Mouse (Mus musculus) kidney, postnatal 36 days (tissue): ENCODE results near the gene Vmn1r40.
A peak's percentile ranks its signal among the peaks of the same experiment; 100 is the strongest.

Experiments
- DNase-seq, 2 experiments: peaks; one replicate each; pipeline ENCODE4 v3.0.0; 2021 to 2022; ENCODE audit warnings: mixed read lengths in 2 of 2

Gene Vmn1r40

DNA sequence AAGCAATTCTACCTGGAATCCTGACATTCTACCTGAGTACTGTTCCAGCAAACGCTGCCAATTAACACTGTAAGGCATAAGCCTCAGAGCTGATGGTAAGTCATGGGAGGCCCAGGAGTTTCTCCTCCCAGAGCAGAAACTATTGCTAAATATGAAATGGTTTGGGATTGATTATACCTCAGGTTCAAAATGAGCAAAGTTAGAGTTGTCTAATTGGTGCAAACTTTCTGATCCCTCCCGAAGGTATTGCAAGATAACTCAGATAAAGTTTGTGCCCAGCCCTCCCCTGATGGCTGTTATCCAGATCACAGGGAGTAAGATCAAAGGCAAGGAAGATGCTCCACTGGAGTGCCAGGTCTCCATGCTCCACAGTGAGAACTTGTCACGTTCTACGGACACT lies at the start of gene Vmn1r40:
Vmn1r40 (plus strand) TSS at position 301 of the 400 bp plus-strand sequence.
- no peak for DNase-seq

DNA sequence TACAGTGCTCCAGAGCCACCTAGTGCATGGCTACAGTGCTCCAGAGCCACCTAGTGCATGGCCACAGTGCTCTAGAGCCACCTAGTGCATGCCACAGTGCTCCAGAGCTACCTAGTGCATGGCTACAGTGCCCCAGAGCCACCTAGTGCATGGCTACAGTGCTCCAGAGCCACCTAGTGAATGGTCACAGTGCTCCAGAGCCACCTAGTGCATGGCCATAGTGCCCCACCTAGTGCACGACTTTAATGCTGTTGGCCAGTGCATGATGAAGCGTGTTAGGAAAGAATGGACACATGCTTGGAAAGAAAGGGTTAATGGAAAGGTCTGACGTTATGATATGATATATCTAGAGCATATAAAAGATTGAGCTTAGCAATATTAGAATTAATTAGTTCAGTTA lies 49.0 kb upstream of the Vmn1r40 start:
- peak in 1 of 2 experiments; percentile 31 for DNase-seq

DNA sequence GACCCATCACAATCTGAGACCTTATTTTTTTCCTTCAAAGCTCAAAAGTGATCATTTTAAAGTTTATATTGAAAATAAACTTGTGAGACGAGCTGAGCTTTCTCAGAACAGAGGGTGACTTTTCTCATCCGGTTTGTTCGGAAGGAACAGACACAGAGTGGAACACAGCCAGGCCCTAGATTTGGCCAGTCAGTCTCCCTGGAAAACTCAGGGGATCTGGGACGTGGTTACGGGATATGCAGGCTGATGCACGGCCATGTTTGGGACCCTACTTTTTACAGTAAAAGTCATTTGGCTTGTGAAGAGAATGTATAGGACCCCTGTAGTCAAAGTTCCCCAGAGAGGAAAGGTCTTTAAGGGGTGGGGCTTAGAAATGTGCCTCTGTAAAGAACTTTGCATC lies 48.4 kb upstream of the Vmn1r40 start:
- no peak for DNase-seq

DNA sequence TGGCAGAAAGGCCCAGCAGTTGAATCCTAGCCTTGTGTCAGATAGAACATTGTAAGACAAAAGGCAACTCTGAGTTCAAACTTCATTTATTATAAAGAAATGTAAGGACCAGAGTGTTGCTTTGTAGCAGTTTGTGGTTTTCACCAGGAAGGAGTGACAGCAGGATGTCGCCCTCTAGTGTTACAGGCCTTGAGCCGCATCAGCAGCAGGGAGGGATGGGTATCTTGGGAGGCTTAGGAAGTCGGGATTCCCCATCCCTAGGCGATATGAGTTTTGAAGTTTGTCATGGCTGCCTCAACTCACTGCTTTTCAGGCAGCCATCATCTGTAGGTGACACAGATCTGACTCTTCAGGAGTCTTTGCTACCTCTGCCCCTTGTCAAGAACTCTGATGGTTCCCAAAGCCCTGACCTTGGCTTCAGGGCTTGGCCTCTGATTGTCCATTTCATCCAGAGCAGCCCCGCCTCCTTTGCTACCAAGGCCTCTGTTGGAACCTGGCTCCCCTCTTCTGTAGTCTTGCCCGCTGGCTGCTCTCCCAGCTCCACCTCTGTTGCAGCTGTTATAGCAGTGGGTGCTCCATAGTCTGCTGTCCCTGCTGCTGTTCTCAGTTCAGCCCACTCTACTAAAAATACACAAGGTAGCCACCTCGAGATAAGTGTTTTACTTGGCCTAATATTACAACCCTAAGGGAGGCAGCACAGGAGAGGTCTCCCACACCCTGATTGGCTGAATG lies 47.5 kb upstream of the Vmn1r40 start:
- DNase-seq, result peak; percentile 45 to 67

DNA sequence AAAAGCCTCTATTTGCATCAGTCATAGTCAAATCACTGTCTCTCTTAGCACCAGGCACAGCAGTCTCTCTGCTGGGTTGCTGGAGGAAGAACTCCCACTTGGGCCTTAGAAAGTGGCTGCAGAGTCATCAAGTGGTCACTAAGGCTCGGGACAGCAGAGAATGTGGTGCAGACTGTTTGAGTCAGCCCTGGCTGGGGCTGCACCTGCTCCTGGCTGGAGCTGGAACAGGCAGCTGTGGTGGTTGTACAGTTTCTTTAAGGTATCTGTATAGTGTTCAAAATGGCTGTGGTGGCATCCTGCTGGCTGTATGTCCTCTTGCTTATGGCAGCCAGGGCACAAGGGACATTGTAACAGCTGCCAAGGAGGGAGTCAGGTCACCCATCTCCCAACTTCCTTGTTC lies 46.9 kb upstream of the Vmn1r40 start:
- DNase-seq, result no peak

DNA sequence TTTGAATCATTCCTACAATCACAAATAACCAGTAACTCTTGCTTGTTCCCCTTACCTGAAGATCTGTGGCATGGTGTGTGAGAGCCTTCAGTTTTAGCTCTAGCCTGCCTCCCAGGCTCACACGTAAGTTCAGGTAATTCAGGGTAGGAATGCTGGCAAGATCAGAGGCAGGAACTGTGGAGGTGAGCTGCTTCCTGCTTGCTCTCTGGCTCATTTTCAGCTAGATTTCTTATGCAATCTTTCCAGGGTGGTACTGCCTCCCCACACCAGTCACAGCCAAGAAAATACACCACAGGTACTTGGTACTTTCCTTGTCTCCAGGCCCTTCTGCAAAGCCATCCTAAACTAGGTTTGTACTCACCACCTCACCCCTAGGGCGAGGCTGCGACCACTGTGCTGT lies 44.8 kb upstream of the Vmn1r40 start:
- DNase-seq, result no peak

DNA sequence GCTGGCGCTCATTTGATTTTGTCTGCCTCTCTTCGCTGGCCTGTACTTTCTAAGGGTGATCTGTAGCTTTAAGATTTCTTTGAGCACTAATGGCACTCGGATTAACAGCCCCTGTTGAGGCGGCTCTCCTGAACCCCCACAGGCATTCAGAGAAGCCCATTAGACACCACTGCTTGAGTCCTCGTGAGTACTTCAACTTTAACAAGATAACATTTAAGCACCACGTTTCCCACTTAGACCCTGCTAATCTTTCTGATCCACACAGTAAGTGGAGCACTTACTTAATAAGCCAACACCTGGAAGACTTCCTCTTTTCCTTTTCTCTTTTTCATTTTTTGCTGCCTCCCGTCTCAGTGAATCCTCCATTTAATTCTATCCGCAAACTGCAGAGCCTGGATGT lies 42.2 kb upstream of the Vmn1r40 start:
- no peak for DNase-seq

DNA sequence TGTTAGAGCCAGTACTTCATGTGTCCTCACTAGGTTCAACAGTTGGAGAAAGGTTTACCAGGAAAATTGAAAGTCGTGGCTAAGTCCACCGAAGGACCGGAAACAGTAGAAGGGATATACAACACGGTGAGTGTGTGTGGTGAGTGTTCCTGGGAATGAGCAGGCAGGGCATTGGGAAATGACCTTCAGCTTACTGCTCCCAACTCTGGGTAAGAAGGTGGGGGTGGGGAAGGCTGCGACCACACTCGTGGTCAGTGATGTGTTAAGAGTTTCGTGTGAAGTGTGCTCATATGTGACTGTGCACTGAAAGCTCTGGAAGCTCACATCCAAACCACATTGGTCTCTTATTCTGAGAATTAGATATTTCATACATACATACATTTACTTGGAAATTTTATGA lies 41.7 kb upstream of the Vmn1r40 start:
- no peak for DNase-seq

DNA sequence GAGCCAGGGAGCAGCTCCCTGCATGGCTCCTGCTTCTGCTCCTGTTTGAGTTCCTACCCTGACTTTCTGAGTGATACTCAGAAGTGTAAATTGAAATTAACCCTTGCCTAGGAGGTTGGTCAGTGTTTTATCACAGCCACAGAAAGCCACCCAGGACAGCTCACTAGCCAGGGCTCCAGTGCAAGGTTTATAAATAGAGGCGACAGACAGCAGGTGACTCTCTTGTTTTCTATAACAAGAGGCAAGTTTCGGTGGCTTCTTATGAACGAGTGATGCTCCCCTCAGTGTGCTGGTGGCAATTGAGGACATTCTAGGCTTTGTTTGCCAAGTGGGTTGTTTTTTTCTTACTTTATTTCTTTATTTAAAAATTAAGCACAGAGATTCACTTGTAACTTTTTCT lies 40.4 kb upstream of the Vmn1r40 start:
- no peak for DNase-seq

DNA sequence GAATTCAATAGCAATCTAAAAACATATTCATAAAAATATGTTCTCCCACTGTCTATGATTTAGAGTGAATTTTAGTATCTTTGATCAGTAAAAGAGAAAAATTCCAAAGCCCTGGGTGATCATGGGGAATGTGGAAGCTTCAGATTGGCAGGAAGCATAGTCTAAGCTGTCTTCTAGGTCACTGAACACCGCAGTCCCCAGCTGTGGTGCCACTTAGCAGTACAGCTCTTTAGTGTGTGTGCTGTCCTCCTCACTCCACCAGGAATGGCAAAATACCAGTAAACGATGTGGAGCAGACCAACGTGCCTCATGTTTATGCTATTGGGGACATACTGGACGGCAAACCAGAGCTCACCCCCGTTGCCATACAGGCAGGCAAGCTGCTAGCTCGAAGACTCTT lies 37.8 kb upstream of the Vmn1r40 start:
- no peak for DNase-seq

DNA sequence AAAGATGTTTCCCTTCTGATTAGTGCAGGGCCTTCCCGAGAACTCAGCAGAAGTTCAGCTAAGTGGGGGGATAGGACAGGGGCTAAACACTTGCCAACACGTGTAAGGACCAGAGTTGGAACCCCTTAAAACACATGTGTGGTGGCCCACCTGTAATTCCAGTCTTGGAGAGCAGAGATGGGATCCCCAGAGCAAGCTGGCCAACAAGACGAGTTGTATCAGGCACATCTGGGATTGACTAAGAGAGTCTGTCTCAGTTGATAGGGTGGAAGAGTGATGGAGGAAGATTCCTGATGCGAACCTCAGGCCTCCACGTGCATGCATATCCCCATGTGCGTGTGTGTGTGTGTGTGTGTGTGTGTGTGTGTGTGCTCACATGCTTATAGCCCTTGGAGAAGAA lies 35.9 kb upstream of the Vmn1r40 start:
- no peak for DNase-seq

DNA sequence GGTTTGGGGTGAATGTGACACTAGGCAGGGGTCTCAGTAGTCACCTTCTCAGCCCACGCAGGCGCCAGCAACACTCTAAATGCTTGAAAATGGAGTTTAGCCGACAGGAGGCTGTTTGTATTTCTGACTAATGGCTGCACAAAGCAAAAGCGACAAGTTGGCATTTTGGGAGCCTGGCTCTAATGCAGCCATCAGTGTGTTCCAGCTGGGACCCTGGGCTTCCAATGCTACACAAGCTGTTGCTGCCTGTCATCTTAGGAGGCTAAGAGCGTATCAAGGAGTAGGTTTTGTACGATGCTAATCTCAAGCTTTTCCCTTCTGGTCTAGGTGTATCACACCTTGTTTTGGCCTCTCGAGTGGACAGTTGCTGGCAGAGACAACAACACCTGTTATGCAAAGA lies 34.7 kb upstream of the Vmn1r40 start:
- DNase-seq, result no peak

DNA sequence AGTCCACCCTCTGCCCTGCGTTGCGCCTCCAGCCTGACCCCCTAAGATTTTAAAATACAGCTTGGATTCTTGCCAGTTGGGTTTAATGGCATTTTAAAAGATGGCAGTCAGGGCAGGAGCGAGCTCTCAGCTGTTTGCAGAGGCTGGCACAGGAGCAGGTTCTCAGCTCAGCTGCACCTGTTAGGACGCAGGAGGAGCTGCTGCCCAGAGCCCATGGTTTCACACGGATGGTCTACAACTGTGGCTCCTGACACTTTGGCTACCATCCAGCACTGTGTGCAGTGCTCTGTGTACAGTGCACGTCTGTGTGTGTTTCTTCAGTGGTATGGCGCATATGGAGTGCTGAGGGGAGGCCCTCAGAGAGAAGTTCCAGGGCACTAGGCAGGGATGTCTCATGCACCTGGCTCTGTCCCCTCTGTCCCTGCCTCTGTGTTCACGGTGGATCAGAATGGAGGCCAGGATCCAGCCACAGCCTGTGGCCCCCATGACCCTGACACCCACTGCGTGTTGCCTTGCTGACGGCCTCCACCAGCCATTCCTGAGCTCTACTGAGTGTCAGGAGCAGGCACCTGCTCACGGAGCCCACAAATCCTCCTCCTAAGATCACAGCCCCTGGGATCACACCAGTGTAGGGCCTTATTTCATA lies 34.1 kb upstream of the Vmn1r40 start:
- DNase-seq, result no peak

DNA sequence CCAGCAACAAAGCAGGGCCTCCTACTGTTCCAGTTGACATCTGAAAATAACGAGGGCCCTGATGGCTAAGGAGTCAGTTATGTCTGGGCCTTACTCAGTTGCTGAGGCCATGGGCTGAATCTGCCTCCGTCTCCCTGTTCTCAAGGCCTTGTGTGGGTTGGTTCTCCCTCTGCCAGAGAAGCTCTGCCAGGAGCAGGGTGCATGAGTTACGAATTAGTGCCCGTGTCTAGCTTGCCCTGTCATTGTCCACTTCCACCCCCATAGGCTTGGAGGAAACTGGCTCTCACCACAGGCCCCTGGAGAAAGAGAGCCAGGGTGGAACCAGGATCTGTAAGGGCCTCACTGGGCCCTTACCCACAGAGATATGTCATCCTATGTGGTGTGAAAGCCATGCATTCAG lies 28.8 kb upstream of the Vmn1r40 start:
- DNase-seq, result no peak

DNA sequence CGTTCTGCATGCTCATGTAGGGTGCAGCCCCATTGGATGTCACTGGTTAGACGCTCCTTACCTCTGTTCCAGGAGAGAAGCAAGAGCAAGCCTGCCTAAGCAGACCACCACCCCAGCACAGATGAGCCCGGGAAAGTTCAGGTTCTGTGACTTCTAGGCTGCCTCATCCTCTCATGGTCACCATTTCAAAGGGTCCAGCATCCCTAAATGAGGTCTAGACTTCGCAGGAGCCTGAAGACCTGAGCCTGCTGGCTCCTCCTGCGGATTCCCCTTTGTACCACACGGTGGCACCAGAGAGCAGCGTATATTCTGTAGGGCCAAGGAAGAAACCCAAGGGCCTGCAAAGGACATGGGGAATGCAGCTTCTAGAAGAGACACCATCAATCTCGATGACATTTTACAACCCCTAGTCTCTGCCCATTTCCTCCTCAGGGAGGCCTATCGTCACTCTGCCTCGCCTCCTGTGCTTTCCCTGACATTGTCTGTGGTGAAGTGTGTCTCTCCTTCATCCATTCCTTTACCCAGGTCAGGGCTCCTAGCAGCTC lies 28.0 kb upstream of the Vmn1r40 start:
- DNase-seq, result peak; percentile 56 to 81

DNA sequence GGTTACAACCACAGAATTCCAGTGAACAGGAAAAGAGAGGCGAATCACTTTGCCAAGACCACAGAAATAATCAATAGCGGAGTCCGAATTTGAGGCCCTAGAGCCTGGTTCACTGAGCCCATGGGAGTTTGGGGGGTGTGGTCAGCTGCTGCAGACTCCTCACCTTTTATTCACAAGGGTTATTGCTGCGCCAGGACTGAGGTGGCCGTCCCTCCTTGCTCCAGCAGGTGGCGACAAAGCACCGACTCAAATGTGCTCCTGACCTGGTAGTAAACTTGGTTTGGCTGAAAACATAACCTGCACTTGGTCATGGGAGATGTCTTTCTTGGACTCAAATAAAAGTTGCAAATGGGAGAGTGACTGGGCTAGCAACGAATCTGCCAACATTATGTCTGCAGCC lies 27.2 kb upstream of the Vmn1r40 start:
- peak; percentile 81 to 91 for DNase-seq

DNA sequence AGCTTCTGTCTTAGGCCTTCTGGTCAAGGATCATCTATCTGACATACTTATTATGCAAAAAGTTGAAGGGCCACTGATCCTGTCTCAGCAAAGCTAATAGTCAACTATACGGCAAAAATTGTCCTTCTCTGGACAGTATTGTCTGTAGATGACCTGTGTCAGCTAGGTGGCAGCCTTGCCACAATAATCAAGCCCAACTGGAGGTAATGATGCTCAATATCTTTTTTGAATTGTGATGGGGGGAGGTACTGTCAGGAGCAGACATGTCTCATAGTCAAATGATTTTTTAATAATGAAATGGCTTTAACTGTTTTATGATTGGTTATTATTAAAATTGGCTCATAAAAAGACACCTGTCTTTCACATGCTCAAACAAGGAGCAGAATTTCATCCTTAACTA lies 23.1 kb upstream of the Vmn1r40 start:
- peak in 1 of 2 experiments; percentile 50 for DNase-seq

DNA sequence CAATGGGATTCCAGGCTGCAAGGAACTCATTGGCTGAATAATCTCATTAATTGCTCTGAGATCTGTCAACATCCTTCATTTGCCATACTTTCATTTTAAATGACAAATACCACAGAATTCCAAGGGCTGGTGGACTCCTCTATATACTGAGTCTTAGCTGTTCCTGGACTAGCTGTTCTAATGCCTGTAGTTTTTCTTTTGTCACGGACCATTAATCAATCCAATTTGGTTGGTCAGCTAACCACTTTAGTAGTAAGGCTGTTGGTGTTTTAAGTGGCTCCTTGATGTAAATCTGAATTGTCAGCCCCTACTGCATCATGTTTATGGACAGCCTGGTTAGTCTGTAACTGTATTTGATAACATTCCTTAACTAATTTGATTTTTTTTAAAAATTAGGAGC lies 20.2 kb upstream of the Vmn1r40 start:
- no peak for DNase-seq

DNA sequence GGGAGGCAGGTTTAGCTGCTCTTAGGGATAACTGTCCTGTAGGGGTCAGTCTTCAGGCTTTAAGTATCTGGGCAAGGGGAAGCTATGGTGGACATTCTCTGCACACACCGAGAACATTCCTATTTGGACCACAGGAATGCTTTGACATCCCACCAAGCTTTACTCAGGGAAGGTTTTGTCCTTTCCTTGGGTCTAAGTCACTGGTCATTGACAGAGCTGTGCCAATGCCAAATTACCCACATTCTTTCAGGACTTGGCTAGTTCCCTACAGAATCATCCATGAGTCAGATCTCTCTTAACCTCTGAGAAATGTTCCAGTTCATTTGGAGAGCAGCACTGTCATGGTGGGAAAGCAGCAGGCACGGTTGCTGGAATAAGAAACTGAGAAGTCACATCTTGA lies 716 bp upstream of the Vmn1r40 start:
- no peak for DNase-seq

DNA sequence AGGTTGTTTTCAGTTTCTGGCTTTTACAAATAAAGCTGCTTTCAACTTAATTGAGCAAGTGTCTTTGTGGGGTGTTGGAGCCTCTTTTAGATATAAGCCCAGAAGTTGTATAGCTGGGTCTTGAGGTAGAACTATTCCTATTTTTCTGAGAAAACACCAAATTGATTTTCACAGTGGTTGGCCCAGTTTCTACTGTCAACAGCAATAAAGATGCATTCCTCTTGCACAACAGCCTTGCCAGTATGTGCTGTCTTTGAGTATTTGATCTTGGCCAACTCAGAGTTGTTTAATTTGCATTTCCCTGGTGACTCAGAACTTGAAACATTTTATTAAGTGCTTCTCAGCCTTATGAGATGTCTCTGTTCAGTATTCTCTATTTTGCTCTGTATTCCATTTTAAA lies 10.7 kb downstream of the Vmn1r40 start:
- no peak for DNase-seq

DNA sequence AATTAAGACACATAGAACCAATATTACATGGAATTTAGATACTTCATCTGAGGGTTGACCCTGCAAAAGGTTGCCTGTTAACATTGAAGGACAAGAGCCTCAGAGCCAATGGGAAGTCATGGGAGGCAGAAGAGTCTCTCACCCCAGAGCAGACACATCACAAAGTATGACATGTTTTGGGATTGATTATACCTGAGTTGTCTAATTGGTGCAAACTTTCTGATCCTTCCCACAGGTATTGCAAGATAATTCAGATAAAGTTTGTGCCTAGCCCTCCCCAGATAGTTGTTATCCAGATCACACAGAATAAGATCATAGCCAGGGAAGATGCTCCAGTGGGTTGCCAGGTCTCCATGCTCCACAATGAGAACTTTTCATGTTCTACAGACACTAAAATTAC lies 33.1 kb downstream of the Vmn1r40 start, which contains the start of gene Vmn1r41:
Vmn1r41 (plus strand) TSS at position 301 of the 400 bp plus-strand sequence.
- no peak for DNase-seq

DNA sequence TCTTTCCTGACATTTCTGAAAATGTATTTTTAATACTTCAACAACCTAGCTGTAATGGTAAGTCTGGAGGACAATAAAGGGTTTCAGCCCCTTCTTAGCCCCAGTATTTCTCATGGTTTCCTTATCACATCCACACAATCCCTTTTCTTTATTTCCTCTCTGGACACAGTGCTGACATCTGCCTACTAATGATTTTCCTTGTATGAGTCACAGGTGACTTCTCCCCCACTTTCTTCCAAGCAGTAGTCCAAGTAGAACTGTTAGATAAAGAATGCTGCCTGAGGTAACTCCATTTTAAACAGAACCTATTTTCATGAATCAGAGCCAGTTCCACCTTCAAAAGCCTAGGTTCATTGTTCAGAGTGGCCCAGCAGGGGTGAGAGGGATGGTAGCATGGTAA lies 35.5 kb downstream of the Vmn1r40 start:
- no peak for DNase-seq
